Mouse (Mus musculus): ENCODE measurements around the gene Uqcrc2. TPM values are rescaled to one million over a fixed set of nuclear protein-coding genes. Genes with fewer than 3 reads are reported as not detected.

The Uqcrc2 gene
- 268 and 275 TPM in 2 replicates for polyA plus RNA-seq (2014; fragmentation: Nextera tagmentation; extraction: Ambion mirVana)

DNA sequence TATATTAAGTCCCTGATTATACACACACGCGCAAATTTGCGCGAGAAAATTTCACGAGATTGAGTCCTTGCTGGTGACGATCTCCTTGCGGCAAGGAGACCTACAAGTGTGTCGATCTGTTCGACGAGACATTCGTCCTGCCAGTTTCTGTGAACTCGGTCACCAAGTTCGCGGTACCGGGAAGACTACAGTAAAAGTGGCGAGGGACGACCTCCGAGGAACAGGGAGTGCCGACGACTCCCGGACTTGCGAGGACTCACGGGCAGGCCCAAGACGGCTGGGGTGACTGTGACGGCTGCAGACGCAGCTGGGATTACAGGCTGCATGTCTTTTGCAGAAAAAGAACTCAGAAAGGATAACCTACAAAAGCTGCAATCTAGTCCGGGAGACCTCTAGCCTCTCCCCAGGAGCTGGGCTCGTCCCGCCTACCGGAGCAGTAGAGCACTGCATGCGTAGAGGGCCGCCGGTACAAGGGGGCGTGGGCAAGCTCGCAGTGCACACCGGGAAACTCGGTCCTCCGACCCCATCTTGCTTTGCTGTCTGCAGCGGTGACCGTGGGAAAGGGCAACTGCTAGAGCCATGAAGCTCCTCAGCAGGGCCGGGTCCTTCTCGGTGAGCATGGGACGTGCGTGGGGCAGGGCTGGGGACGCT is at the start of gene Uqcrc2:
Uqcrc2 (plus strand) TSS at position 466 of the 651 bp plus-strand sequence.
- ATAC-seq (peak; percentile 99), DNase-seq (ENCODE audit: low spot score) (peak; percentile 95)
- no peaks in the 10 kb centered on the region for H3K27me3 ChIP-seq (replicated peaks; ENCODE audit: control insufficient read depth, insufficient read depth, low read length)
- peak within 1 kb of the TSS; percentile 96 for H3K9ac ChIP-seq (ENCODE audit: low read length)
- peaks cover 20% of the 10 kb centered on the region for H3K36me3 ChIP-seq (ENCODE audit: control insufficient read depth, insufficient read depth, low read length)
- H3K4me1 ChIP-seq (ENCODE audit: control insufficient read depth, insufficient read depth, low read length) = peaks cover 15% of the 10 kb centered on the region; the same call in 1 of the 2 replicates
- no peaks in the 10 kb centered on the region for H3K9me3 ChIP-seq (replicated peaks; ENCODE audit: control insufficient read depth, low read length)
- under 1% methylated on average over 44 of the region's 45 CpGs for WGBS
- peak within 1 kb of the TSS; percentile 97 for H3K4me3 ChIP-seq (ENCODE audit: low read depth, low read length)
- peak within 1 kb of the TSS; percentile 76 for H3K4me2 ChIP-seq (ENCODE audit: low read length)
- H3K27ac ChIP-seq (ENCODE audit: low read depth, low read length) = peak within 1 kb of the TSS; percentile 82

DNA sequence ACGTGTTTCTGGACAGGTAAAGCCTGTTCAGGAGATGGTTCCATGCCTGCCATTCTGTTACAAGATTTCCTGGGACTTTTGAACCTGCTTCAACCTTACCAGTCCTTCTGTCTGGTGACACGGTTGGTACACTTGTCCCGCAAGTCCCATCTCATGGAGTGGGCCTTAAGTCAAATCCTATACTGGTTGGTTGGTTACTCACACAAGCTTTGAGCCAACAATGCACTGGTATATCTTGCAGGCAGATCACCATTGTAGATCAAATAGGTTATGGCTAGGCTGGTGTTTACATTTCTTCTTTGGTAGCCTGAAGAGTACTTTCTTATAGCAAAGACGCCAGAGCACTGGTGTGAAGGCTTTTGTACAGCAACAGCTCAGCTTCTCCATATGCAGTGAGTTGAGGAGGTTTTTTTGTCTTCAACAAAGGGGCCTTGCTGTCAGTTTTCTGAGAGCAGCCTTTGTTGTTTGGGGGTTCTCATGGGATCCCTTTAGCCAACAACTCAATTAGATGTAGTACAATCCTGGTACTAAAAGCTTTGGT is 37.7 kb upstream of the Uqcrc2 start:
- DNase-seq (ENCODE audit: low spot score) = no peak
- Histone ChIP-seq H3K27ac (ENCODE audit: low read depth, low read length) (no peak overlapping the region), H3K9me3 (replicated peaks; ENCODE audit: control insufficient read depth, low read length) (no peaks in the 10 kb centered on the region), H3K4me1 (ENCODE audit: control insufficient read depth, insufficient read depth, low read length) (no peaks in the 10 kb centered on the region), H3K36me3 (ENCODE audit: control insufficient read depth, insufficient read depth, low read length) (no peaks in the 10 kb centered on the region), H3K4me2 (ENCODE audit: low read length) (peak overlapping the region; percentile 60), H3K4me3 (ENCODE audit: low read depth, low read length) (peak overlapping the region; percentile 34), H3K27me3 (replicated peaks; ENCODE audit: control insufficient read depth, insufficient read depth, low read length) (no peaks in the 10 kb centered on the region), H3K9ac (ENCODE audit: low read length) (peak overlapping the region; percentile 70)
- peak; percentile 49; the same call in 1 of the 2 replicates for ATAC-seq
- WGBS = 75% methylated on average over 4 of the region's 4 CpGs

DNA sequence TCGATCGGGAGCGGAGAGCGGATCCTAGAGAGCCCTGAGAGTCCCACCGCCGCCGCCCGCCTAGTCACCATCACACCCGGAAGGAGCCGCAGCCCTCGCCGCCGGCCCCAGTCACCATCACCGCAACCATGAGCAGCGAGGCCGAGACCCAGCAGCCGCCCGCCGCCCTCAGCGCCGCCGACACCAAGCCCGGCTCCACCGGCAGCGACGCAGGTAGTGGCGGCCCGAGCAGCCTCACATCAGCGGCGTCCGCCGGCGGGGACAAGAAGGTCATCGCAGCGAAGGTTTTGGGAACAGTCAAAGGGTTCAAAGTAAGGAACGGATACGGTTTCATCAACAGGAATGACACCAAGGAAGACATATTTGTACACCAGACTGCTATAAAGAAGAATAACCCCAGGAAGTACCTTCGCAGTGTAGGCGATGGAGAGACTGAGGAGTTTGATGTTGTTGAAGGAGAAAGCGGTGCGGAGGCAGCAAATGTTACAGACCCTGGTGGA is 37.2 kb upstream of the Uqcrc2 start:
- Histone ChIP-seq H3K4me2 (ENCODE audit: low read length) (peak overlapping the region; percentile 60), H3K27me3 (replicated peaks; ENCODE audit: control insufficient read depth, insufficient read depth, low read length) (no peaks in the 10 kb centered on the region), H3K27ac (ENCODE audit: low read depth, low read length) (no peak overlapping the region), H3K9me3 (replicated peaks; ENCODE audit: control insufficient read depth, low read length) (no peaks in the 10 kb centered on the region), H3K4me1 (ENCODE audit: control insufficient read depth, insufficient read depth, low read length) (no peaks in the 10 kb centered on the region), H3K36me3 (ENCODE audit: control insufficient read depth, insufficient read depth, low read length) (no peaks in the 10 kb centered on the region), H3K4me3 (ENCODE audit: low read depth, low read length) (peak overlapping the region; percentile 34), H3K9ac (ENCODE audit: low read length) (peak overlapping the region; percentile 70)
- DNase-seq (ENCODE audit: low spot score) (peak; percentile 50), ATAC-seq (peak; percentile 87)
- 7% methylated on average over 39 of the region's 41 CpGs for WGBS

DNA sequence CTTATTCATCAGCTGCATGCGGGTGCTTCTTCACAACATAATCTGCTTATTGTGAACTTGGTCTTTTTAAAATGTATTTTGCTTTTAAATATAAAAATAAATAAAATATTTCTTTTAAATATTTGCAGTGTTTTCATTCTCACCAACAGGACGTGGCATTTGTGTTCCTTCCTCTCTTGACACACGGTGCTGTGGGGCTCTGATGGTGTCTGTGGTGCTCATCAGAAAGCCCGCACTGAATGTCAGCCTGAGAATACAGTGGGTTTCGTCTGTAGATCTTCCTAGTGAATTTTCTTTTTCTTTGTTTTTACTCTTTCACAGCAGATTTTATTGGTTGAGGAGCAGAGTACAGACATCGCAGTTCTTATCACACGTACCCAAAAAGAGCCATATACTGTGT is 36.6 kb upstream of the Uqcrc2 start:
- Histone ChIP-seq H3K27ac (ENCODE audit: low read depth, low read length) (no peak overlapping the region), H3K27me3 (replicated peaks; ENCODE audit: control insufficient read depth, insufficient read depth, low read length) (no peaks in the 10 kb centered on the region), H3K9me3 (replicated peaks; ENCODE audit: control insufficient read depth, low read length) (no peaks in the 10 kb centered on the region), H3K36me3 (ENCODE audit: control insufficient read depth, insufficient read depth, low read length) (no peaks in the 10 kb centered on the region), H3K9ac (ENCODE audit: low read length) (peak overlapping the region; percentile 70; the same call in 1 of the 2 replicates), H3K4me1 (ENCODE audit: control insufficient read depth, insufficient read depth, low read length) (no peaks in the 10 kb centered on the region), H3K4me2 (ENCODE audit: low read length) (peak overlapping the region; percentile 60), H3K4me3 (ENCODE audit: low read depth, low read length) (no peak overlapping the region; the same call in 1 of the 2 replicates)
- 83% methylated on average over 7 of the region's 7 CpGs for WGBS
- DNase-seq (ENCODE audit: low spot score) (no peak), ATAC-seq (no peak)

DNA sequence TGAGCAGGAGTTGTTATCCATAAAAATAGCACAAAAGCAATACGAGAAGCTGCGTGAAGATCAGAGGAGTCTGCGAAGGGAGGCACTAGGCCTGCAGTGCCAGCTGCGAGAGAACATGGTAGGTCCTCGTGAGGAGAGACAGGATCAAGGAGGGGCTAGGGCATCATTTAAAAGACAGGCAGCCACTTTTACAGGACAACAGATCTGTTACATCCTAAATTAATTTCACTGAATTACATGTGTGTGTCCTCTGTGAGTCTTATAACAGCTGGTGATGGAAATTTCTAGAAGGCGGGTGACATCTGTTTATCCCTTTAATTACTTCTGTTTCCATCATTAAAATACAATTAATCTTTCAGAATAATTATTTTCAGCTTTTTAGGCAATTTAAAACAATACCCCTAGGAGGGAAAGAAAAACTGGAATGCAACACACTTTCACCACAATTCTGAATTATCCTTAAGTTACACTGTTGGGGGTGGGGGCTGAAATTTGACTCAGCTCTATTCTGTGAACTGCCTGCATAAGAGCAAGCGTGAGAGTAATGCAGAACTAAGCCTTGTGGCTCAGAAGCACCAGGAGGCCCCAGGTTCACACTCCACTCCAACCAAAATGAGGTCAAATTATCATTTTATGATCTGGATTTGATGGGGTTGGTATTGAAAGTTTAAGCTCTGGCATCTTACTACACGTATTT is 14.8 kb upstream of the Uqcrc2 start:
- Histone ChIP-seq H3K36me3 (ENCODE audit: control insufficient read depth, insufficient read depth, low read length) (no peaks in the 10 kb centered on the region), H3K9me3 (replicated peaks; ENCODE audit: control insufficient read depth, low read length) (no peaks in the 10 kb centered on the region), H3K4me3 (ENCODE audit: low read depth, low read length) (no peak overlapping the region), H3K4me2 (ENCODE audit: low read length) (no peak overlapping the region), H3K27ac (ENCODE audit: low read depth, low read length) (no peak overlapping the region), H3K9ac (ENCODE audit: low read length) (no peak overlapping the region), H3K27me3 (replicated peaks; ENCODE audit: control insufficient read depth, insufficient read depth, low read length) (no peaks in the 10 kb centered on the region), H3K4me1 (ENCODE audit: control insufficient read depth, insufficient read depth, low read length) (no peaks in the 10 kb centered on the region)
- DNase-seq (ENCODE audit: low spot score) (no peak), ATAC-seq (no peak)
- WGBS = 67% methylated on average over 8 of the region's 8 CpGs

DNA sequence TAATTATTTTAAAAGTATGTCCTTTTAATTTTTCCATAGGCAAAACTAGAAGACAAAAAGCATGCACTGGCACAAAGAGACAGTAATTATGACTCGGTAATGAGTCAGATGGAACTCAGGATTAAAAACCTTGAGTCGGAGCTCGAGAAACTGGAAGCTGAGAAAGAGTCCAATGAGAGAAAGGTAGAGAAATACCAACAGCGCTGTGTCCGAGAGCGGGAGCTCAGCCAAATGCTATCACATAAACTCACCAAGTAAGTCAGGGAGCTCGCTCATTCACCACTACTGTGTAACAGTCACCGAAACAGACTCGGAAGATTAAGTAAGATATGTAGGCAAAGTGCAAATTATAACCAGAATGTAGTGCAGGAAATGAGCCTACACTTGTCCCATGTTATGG is 14.1 kb upstream of the Uqcrc2 start:
- no peaks in the 10 kb centered on the region for H3K36me3 ChIP-seq (ENCODE audit: control insufficient read depth, insufficient read depth, low read length)
- H3K27me3 ChIP-seq (replicated peaks; ENCODE audit: control insufficient read depth, insufficient read depth, low read length) = no peaks in the 10 kb centered on the region

DNA sequence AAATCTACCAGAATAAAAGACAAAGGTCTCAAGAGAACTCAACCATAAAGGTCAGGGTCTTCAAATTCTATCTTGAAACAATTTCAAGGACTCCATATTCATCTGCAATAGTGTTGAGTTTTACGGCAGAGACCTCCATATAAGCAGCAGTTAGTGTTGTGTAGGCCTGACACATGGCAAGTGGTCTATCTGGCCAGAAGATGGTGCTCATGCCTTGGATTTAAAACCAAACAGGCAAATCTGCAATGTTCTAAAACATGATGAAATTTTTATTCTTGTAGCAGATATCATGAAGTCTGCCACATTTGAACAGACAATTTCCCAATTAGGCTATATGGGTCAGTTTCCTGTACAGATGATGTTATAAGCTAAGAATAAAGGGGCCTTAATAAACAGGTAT is 2.5 kb upstream of the Uqcrc2 start:
- ATAC-seq (no peak), DNase-seq (ENCODE audit: low spot score) (peak; percentile 36)
- 76% methylated on average over 1 of the region's 1 CpGs for WGBS
- no peak overlapping the region for H3K4me2 ChIP-seq (ENCODE audit: low read length)
- no peak overlapping the region for H3K9ac ChIP-seq (ENCODE audit: low read length)
- peaks cover 15% of the 10 kb centered on the region; the same call in 1 of the 2 replicates for H3K4me1 ChIP-seq (ENCODE audit: control insufficient read depth, insufficient read depth, low read length)
- peaks cover under 1% of the 10 kb centered on the region; the same call in 1 of the 2 replicates for H3K36me3 ChIP-seq (ENCODE audit: control insufficient read depth, insufficient read depth, low read length)
- no peaks in the 10 kb centered on the region for H3K9me3 ChIP-seq (replicated peaks; ENCODE audit: control insufficient read depth, low read length)
- H3K27ac ChIP-seq (ENCODE audit: low read depth, low read length) = no peak overlapping the region
- H3K4me3 ChIP-seq (ENCODE audit: low read depth, low read length) = no peak overlapping the region
- H3K27me3 ChIP-seq (replicated peaks; ENCODE audit: control insufficient read depth, insufficient read depth, low read length) = no peaks in the 10 kb centered on the region

More for the DNA sequence above, 14.1 kb upstream of the Uqcrc2 start:
- DNase-seq (ENCODE audit: low spot score) (no peak), ATAC-seq (no peak)
- WGBS = 86% methylated on average over 9 of the region's 9 CpGs
- Histone ChIP-seq H3K27ac (ENCODE audit: low read depth, low read length) (no peak overlapping the region), H3K4me1 (ENCODE audit: control insufficient read depth, insufficient read depth, low read length) (no peaks in the 10 kb centered on the region), H3K9ac (ENCODE audit: low read length) (no peak overlapping the region), H3K4me2 (ENCODE audit: low read length) (no peak overlapping the region), H3K9me3 (replicated peaks; ENCODE audit: control insufficient read depth, low read length) (no peaks in the 10 kb centered on the region), H3K4me3 (ENCODE audit: low read depth, low read length) (no peak overlapping the region)

DNA sequence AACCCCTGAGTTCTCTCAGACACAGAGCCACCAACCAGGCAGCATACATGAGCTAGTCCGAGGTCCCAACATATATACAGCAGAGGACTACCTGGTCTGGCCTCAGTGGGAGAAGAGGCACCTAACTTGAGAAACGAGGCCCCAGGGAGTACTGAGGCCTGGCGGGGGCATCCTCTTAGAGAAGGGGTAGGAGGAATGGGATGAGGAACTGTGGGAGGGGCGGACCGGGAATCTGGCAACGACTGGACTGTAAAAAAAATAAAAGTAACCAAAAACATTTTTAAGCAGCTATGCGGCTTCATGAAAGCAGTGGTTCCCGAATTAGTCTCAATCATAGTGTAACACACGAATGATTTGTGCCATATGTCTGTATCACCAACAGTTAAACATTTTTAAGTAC is 675 bp upstream of the Uqcrc2 start:
- H3K27ac ChIP-seq (ENCODE audit: low read depth, low read length) = 0 out of 2 replicates have a peak overlapping the region, but pooled peaks have one; percentile 82
- 10% methylated on average over 9 of the region's 9 CpGs for WGBS
- no peaks in the 10 kb centered on the region for H3K9me3 ChIP-seq (replicated peaks; ENCODE audit: control insufficient read depth, low read length)
- peak overlapping the region; percentile 96 for H3K9ac ChIP-seq (ENCODE audit: low read length)
- ATAC-seq = peak; percentile 21; the same call in 1 of the 2 replicates
- DNase-seq (ENCODE audit: low spot score) = no peak
- H3K4me3 ChIP-seq (ENCODE audit: low read depth, low read length) = peak overlapping the region; percentile 97
- H3K36me3 ChIP-seq (ENCODE audit: control insufficient read depth, insufficient read depth, low read length) = peaks cover 15% of the 10 kb centered on the region
- no peaks in the 10 kb centered on the region for H3K27me3 ChIP-seq (replicated peaks; ENCODE audit: control insufficient read depth, insufficient read depth, low read length)
- H3K4me1 ChIP-seq (ENCODE audit: control insufficient read depth, insufficient read depth, low read length) = peaks cover 15% of the 10 kb centered on the region; the same call in 1 of the 2 replicates
- peak overlapping the region; percentile 76 for H3K4me2 ChIP-seq (ENCODE audit: low read length)
